Mouse (Mus musculus) liver, embryonic 14.5 days (tissue): ENCODE results near the gene Zfp322a.

ENCODE experiments used
- CTCF ChIP-seq: IDR thresholded peaks from 2 replicates; pipeline ENCODE4 v1.5.1; 2016; ENCODE audit warnings: antibody characterized with exemption, low read depth, control low read depth
- EP300 ChIP-seq: IDR thresholded peaks from 2 replicates; pipeline ENCODE4 v1.6.1; 2016; ENCODE audit warnings: antibody characterized with exemption, low read depth

- no peak for TF ChIP-seq CTCF
- no peak for TF ChIP-seq EP300
Observed at GRCm38 (mm10) chr13:23410632-23411031, 41.6 kb upstream of the Zfp322a start.
